Mouse (Mus musculus) embryonic facial prominence, embryonic 10.5 days (tissue): ENCODE results near the gene Olfr781. TPM values are rescaled to one million over a fixed set of nuclear protein-coding genes. Genes with fewer than 3 reads are reported as not detected.
"Not testable (repeated sequence)": the region's sequence is repeated elsewhere in the genome, so short reads cannot be mapped to it uniquely, and the experiment has no call there.

ENCODE experiments used
- DNase-seq: peaks from one replicate; pipeline ENCODE4 v3.0.0-alpha.2; 2017; ENCODE audit warnings: low spot score
- H3K27ac ChIP-seq: fragments of 300-500 bp; sonication (generic); replicated peaks from 2 replicates; pipeline ENCODE4 v1.5.1; 2016; ENCODE audit warnings: mild to moderate bottlenecking
- H3K27me3 ChIP-seq: fragments of 300-500 bp; sonication (generic); replicated peaks from 2 replicates; pipeline ENCODE4 v1.6.1; 2016; ENCODE audit warnings: low read depth, mild to moderate bottlenecking; ENCODE audit not compliant: poor library complexity, severe bottlenecking
- H3K36me3 ChIP-seq: fragments of 300-500 bp; sonication (generic); replicated peaks from 2 replicates; pipeline ENCODE4 v1.6.1; 2016; ENCODE audit warnings: mild to moderate bottlenecking, moderate library complexity
- H3K4me1 ChIP-seq: fragments of 300-500 bp; sonication (generic); 2 replicates; pipeline ENCODE4 v1.6.1; 2016
- H3K4me3 ChIP-seq: fragments of 300-500 bp; sonication (generic); 2 replicates; pipeline ENCODE4 v1.5.1; 2016; ENCODE audit warnings: mild to moderate bottlenecking, moderate library complexity
- H3K9me3 ChIP-seq: fragments of 300-500 bp; sonication (generic); 2 replicates; pipeline ENCODE4 v1.6.1; 2016; ENCODE audit warnings: mild to moderate bottlenecking
- WGBS: fragments of 180-500 bp; shearing (Covaris S2); methylation state at CpG from one replicate; pipeline ENCODE4 v1.1.7; 2016; 5-methylcytosine and 5-hydroxymethylcytosine counted together
- polyA plus RNA-seq: library from polyadenylated mRNA; unstranded; fragments of >200 nt; fragmentation: Nextera tagmentation; extraction: Ambion mirVana; gene quantifications from 2 replicates; pipeline ENCODE4 v1.2.1, GENCODE M21; 2016

Gene Olfr781
- polyA plus RNA-seq: not detected in 2 replicates

- Histone ChIP-seq H3K4me3 (no peak within 1 kb of the TSS), H3K36me3 (no peaks in the 10 kb centered on the region), H3K27me3 (no peaks in the 10 kb centered on the region), H3K27ac (no peak within 1 kb of the TSS), H3K9me3 (no peaks in the 10 kb centered on the region), H3K4me1 (no peaks in the 10 kb centered on the region)
- no peak for DNase-seq
Measured at GRCm38 (mm10) chr10:129328554-129328953, at the start of gene Olfr781. TSS of gene Olfr781 (plus strand) at chr10:129328854.

GRCm38 (mm10) chr10:129312973-129313372 is 15.7 kb upstream of the Olfr781 start:
- WGBS: 76% methylated on average over 1 of the region's 1 CpGs
- not testable (repeated sequence) for H3K27ac ChIP-seq, DNase-seq, H3K9me3 ChIP-seq, H3K27me3 ChIP-seq, H3K4me3 ChIP-seq, H3K4me1 ChIP-seq, H3K36me3 ChIP-seq

DNA sequence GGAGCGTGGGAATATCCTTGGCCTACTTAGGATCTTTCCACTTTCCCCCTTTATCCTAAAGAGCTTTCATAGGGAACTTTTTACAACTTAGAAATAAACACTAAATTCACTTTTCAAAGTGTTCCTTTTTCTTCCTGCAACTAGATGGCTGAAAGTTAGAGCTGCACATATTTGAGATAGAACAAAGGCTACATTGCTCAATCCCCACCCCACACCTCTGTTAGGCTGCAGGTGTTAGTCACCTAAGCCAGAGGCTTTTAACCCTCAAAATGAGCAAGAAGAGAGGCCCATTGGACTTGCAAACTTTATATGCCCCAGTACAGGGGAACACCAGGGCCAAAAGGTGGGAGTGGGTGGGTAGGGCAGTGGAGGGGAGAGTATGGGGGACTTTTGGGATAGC is 15.1 kb upstream of the Olfr781 start:
- not testable (repeated sequence) for H3K36me3 ChIP-seq

GRCm38 (mm10) chr10:129317817-129318216 is 10.8 kb upstream of the Olfr781 start, which contains the start of gene Olfr780:
TSS of gene Olfr780 (plus strand) at chr10:129318117.
- Histone ChIP-seq H3K9me3 (no peaks in the 10 kb centered on the region), H3K4me1 (no peaks in the 10 kb centered on the region), H3K4me3 (no peak within 1 kb of the TSS), H3K27me3 (no peaks in the 10 kb centered on the region), H3K36me3 (no peaks in the 10 kb centered on the region), H3K27ac (no peak within 1 kb of the TSS)
- DNase-seq: no peak
- 88% methylated on average over 3 of the region's 3 CpGs for WGBS

More for the DNA sequence above, 15.1 kb upstream of the Olfr781 start:
- H3K9me3 ChIP-seq, H3K4me3 ChIP-seq, H3K27me3 ChIP-seq, H3K4me1 ChIP-seq, H3K27ac ChIP-seq, DNase-seq: not testable (repeated sequence)
- WGBS: no CpG with 5 or more reads among the region's 1 CpGs

GRCm38 (mm10) chr10:129348550-129348949 is 19.9 kb downstream of the Olfr781 start, which contains the start of gene Olfr782:
TSS of gene Olfr782 (plus strand) at chr10:129348850.
- 91% methylated on average over 3 of the region's 3 CpGs for WGBS
- H3K4me3 ChIP-seq: no peak within 1 kb of the TSS

DNA sequence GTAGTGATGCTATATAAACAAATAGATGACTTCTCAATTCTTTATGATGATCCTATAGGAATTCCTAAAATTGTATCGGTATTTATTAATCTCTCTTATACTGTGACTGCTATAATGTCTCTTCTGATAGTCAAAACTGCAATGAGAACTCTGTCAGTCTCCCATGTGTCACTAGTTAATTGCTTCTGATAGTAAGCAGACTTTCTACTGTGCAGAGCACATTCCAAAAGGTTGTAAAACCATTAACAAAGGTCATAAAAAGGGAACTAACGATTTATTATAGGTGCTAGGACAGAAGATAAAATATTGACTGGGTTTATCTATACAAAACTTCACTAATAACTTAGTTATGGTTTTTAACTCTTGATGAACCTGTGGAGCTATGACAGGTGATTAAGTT is 23.8 kb downstream of the Olfr781 start:
- H3K9me3 ChIP-seq, H3K4me1 ChIP-seq, DNase-seq, H3K4me3 ChIP-seq, H3K27me3 ChIP-seq, H3K36me3 ChIP-seq, H3K27ac ChIP-seq: not testable (repeated sequence)
- 78% methylated on average over 2 of the region's 2 CpGs for WGBS

More at GRCm38 (mm10) chr10:129348550-129348949, 19.9 kb downstream of the Olfr781 start, which contains the start of gene Olfr782:
- H3K9me3 ChIP-seq: no peaks in the 10 kb centered on the region
- DNase-seq: no peak
- no peaks in the 10 kb centered on the region for H3K4me1 ChIP-seq
- no peak within 1 kb of the TSS for H3K27ac ChIP-seq
- no peaks in the 10 kb centered on the region for H3K27me3 ChIP-seq
- H3K36me3 ChIP-seq: no peaks in the 10 kb centered on the region

GRCm38 (mm10) chr10:129356496-129356895 is 27.8 kb downstream of the Olfr781 start:
- not testable (repeated sequence) for H3K4me3 ChIP-seq, H3K4me1 ChIP-seq, H3K36me3 ChIP-seq, H3K9me3 ChIP-seq, H3K27ac ChIP-seq, DNase-seq, H3K27me3 ChIP-seq
- WGBS: 82% methylated on average over 4 of the region's 4 CpGs

DNA sequence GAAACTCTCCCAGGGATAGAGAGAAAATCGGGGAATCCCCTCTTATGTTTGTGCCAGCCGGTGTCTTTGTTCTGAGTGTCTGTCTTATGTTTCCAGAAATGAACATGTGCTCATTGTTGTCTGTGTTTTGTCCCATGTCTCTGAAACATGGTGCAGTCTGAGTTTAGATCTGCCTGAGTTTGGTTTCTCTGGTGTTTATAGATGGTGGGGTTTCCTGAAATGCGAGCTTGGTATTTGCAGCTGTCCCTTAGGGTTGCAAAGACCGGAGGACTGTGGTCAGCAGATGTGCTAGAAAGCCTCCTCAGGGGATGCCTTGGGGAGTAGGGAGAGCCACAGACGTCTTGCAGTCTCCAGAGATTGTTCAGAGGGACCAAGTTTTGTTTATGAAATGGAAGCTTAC is 28.7 kb downstream of the Olfr781 start:
- DNase-seq: no peak
- peaks cover 2% of the 10 kb centered on the region; the same call in 1 of the 2 replicates for H3K9me3 ChIP-seq
- 77% methylated on average over 5 of the region's 5 CpGs for WGBS
- H3K27ac ChIP-seq: no peak overlapping the region
- no peak overlapping the region for H3K4me3 ChIP-seq
- H3K27me3 ChIP-seq: no peaks in the 10 kb centered on the region
- no peaks in the 10 kb centered on the region for H3K36me3 ChIP-seq
- H3K4me1 ChIP-seq: no peaks in the 10 kb centered on the region

DNA sequence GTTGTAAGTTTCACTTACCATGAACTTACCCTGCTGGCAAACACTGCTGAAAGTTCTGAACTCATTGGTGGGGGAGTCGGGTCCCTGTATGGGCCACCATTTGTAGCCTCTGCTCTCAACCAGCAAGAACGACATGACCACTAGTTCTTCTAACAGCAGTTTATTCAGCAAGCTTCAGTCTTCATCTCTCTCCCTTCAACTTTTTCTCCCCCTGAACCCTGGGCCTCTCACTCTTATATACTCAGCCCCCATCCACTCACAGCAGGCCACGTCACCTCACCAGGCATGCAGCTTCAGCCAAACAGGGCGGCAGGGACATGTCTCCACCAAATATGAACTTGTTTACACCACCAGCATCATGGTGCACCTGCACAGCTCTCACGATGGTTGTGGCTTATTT is 45.4 kb downstream of the Olfr781 start:
- DNase-seq, H3K36me3 ChIP-seq, H3K27me3 ChIP-seq, H3K4me1 ChIP-seq, H3K9me3 ChIP-seq, H3K4me3 ChIP-seq, H3K27ac ChIP-seq: not testable (repeated sequence)
- WGBS: 88% methylated on average over 5 of the region's 5 CpGs

Other genes starting within 250 kb of the Olfr781 start
- gene Olfr767, start 245.9 kb upstream of the Olfr781 start, polyA plus RNA-seq: not detected in 2 replicates
- not detected in 2 replicates for gene Olfr768, start 229.5 kb upstream of the Olfr781 start, polyA plus RNA-seq
- not detected in 2 replicates for gene Olfr769, start 211.0 kb upstream of the Olfr781 start, polyA plus RNA-seq
- gene Olfr770, start 189.9 kb upstream of the Olfr781 start, polyA plus RNA-seq: not detected in 2 replicates
- gene Olfr771, start 164.1 kb upstream of the Olfr781 start, polyA plus RNA-seq: not detected in 2 replicates
- gene Olfr772, start 150.9 kb upstream of the Olfr781 start, polyA plus RNA-seq: not detected in 2 replicates
- gene Olfr773, start 141.4 kb upstream of the Olfr781 start, polyA plus RNA-seq: not detected in 2 replicates
- not detected in 2 replicates for gene Olfr774, start 92.7 kb upstream of the Olfr781 start, polyA plus RNA-seq
- gene Olfr775, start 80.4 kb upstream of the Olfr781 start, polyA plus RNA-seq: not detected in 2 replicates
- not detected in 2 replicates for gene Olfr776, start 69.7 kb upstream of the Olfr781 start, polyA plus RNA-seq
- gene Olfr777, start 57.4 kb upstream of the Olfr781 start, polyA plus RNA-seq: not detected in 2 replicates
- gene Olfr780, start 10.7 kb upstream of the Olfr781 start, polyA plus RNA-seq: not detected in 2 replicates
- gene Olfr782, start 20.0 kb downstream of the Olfr781 start, polyA plus RNA-seq: not detected in 2 replicates
- 0.05 and 0.06 TPM in 2 replicates for gene Olfr784, start 55.2 kb downstream of the Olfr781 start, polyA plus RNA-seq
- not detected in 2 replicates for gene Olfr785, start 76.6 kb downstream of the Olfr781 start, polyA plus RNA-seq
- gene Olfr786, start 98.5 kb downstream of the Olfr781 start, polyA plus RNA-seq: not detected in 2 replicates
- gene Olfr787, start 133.0 kb downstream of the Olfr781 start, polyA plus RNA-seq: not detected in 2 replicates
- not detected in 2 replicates for gene Olfr788, start 142.1 kb downstream of the Olfr781 start, polyA plus RNA-seq
- not detected in 2 replicates for gene Olfr789, start 155.9 kb downstream of the Olfr781 start, polyA plus RNA-seq
- gene Olfr790, start 169.6 kb downstream of the Olfr781 start, polyA plus RNA-seq: not detected in 2 replicates
- gene Olfr791, start 192.9 kb downstream of the Olfr781 start, polyA plus RNA-seq: not detected in 2 replicates
- not detected in 2 replicates for gene Olfr792, start 210.3 kb downstream of the Olfr781 start, polyA plus RNA-seq
- not detected in 2 replicates for gene Olfr794, start 238.8 kb downstream of the Olfr781 start, polyA plus RNA-seq